Mouse (Mus musculus): ENCODE results near the gene Cd72. TPM values are rescaled to one million over a fixed set of nuclear protein-coding genes. Genes with fewer than 3 reads are reported as not detected.
"Not testable (repeated sequence)": the region's sequence is repeated elsewhere in the genome, so short reads cannot be mapped to it uniquely, and the experiment has no call there.

Gene Cd72
- polyA plus RNA-seq, 1 experiment from 2014 or later, result 3.7 TPM

DNA sequence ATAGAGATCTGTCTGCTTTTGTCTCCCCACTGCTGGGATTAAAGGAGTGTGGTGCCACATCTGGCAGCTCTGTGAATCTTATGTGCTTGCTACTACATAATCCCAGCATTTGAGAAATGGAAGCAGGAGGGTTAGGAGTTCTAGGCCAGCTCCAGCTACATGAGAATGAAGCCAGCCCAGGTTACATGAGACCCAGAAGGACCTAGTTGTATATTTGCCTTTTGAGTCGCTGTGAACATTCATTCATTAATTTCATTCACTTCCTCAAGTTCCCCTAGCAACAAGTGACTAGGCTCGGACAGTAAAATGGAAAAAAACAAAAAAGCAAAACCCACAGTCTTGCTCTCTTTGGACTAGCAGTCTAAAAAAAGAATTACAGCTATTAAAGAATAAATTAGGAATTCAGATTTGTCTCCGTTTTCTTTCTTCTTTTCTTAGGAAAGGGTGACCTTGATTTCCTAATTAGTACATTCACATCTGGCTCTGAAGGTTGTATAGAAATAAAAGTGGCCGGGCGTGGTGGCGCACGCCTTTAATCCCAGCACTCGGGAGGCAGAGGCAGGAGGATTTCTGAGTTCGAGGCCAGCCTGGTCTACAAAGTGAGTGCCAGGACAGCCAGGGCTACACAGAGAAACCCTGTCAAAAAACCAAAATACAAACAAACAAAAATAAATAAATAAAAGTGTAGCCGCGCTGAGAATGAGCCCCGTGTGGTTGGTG is 37.8 kb upstream of the Cd72 start:
- H3K4me2 ChIP-seq, result peak overlapping the region; percentile 64
- H3K27me3 ChIP-seq, result no peaks in the 10 kb centered on the region
- H3K36me3 ChIP-seq, result peaks cover 8% of the 10 kb centered on the region; the same call in 1 of the 2 replicates
- H3K9ac ChIP-seq, result no peak overlapping the region
- H3K4me3 ChIP-seq, result peak overlapping the region; percentile 65
- ATAC-seq (ENCODE audit: low read depth), result no peak
- WGBS, result 41% methylated on average over 12 of the region's 12 CpGs
- peaks cover 4% of the 10 kb centered on the region; the same call in 1 of the 2 replicates for H3K9me3 ChIP-seq
- peak overlapping the region; percentile 90 for H3K27ac ChIP-seq (replicated peaks)
- peaks cover 17% of the 10 kb centered on the region for H3K4me1 ChIP-seq (replicated peaks)

DNA sequence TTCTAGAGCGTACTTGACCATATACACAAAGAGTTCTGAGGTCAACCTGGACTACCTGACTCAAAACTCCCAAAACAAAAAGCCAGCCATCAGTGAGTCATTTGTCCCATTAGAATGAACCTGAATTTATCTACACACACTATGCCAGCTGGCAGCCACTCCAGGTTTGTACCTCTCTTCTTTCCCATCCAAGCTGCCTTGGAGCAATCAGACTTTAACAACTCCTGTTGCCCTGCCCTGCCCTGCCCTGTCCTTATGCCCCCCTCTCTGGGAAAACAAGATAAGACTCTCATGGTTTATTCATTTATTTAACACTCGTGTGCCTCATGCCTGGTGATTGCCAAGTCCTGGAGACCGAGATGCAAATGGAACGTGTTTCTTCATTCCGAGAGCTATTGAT is 36.4 kb upstream of the Cd72 start:
- H3K4me3 ChIP-seq, result no peak overlapping the region
- H3K36me3 ChIP-seq, result peaks cover 7% of the 10 kb centered on the region; the same call in 1 of the 2 replicates
- no peak overlapping the region for H3K4me2 ChIP-seq
- WGBS, result 84% methylated on average over 5 of the region's 5 CpGs
- no peak for ATAC-seq (ENCODE audit: low read depth)
- peaks cover 17% of the 10 kb centered on the region for H3K4me1 ChIP-seq (replicated peaks)
- no peak overlapping the region for H3K9ac ChIP-seq
- peaks cover 4% of the 10 kb centered on the region; the same call in 1 of the 2 replicates for H3K9me3 ChIP-seq
- no peak overlapping the region for H3K27ac ChIP-seq (replicated peaks)
- no peaks in the 10 kb centered on the region for H3K27me3 ChIP-seq

GRCm38 (mm10) chr4:43489611-43490010 is 35.2 kb upstream of the Cd72 start:
- H3K4me2 ChIP-seq, result no peak overlapping the region
- no peaks in the 10 kb centered on the region for H3K27me3 ChIP-seq
- H3K36me3 ChIP-seq, result no peaks in the 10 kb centered on the region
- H3K4me3 ChIP-seq, result no peak overlapping the region
- WGBS, result 96% methylated on average over 3 of the region's 3 CpGs
- peaks cover 8% of the 10 kb centered on the region for H3K4me1 ChIP-seq (replicated peaks)
- H3K27ac ChIP-seq (replicated peaks), result no peak overlapping the region
- peaks cover 4% of the 10 kb centered on the region; the same call in 1 of the 2 replicates for H3K9me3 ChIP-seq
- no peak overlapping the region for H3K9ac ChIP-seq
- no peak for ATAC-seq (ENCODE audit: low read depth)

GRCm38 (mm10) chr4:43485666-43486065 is 31.2 kb upstream of the Cd72 start:
- not testable (repeated sequence) for H3K27me3 ChIP-seq; H3K4me2 ChIP-seq; H3K36me3 ChIP-seq; H3K4me1 ChIP-seq (replicated peaks); H3K9ac ChIP-seq; H3K27ac ChIP-seq (replicated peaks); ATAC-seq (ENCODE audit: low read depth); H3K4me3 ChIP-seq; H3K9me3 ChIP-seq
- WGBS, result 85% methylated on average over 5 of the region's 5 CpGs

DNA sequence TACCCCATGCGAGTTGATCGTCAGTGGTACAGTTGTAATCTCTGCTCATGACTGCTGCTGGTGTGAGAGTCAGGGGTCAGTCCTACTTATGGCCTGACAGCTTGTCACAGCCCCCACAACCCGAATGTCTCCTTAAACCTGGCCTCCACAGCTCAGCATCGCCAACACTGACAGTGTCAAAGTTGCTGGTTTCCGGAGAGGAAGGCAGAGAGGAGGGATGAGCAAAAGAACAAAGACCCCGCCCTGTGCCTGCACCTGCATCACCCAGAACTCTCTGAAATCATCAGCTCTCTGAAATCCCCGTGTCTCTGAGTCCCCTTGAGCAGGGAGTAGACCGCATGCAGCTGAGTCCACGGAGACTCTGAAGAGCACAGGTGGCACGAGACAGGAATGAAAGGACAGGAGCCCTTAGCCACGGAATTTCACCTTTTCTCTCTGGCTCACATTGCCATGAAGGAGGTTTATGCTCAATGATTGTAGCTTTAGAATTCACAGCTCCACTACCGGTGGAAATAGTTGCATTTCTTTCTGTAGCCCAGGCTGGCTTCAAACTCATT is 29.2 kb upstream of the Cd72 start, which contains the start of gene Sit1:
Gene Sit1, minus strand, starts transcription at position 200 of the 557 bp plus-strand sequence.
- H3K27ac ChIP-seq (replicated peaks), result no peak within 1 kb of the TSS
- H3K9me3 ChIP-seq, result no peaks in the 10 kb centered on the region
- no peak for ATAC-seq (ENCODE audit: low read depth)
- no peaks in the 10 kb centered on the region for H3K27me3 ChIP-seq
- H3K4me3 ChIP-seq, result no peak within 1 kb of the TSS
- no peaks in the 10 kb centered on the region for H3K4me1 ChIP-seq (replicated peaks)
- no peak within 1 kb of the TSS for H3K4me2 ChIP-seq
- 67% methylated on average over 12 of the region's 12 CpGs for WGBS
- H3K9ac ChIP-seq, result no peak within 1 kb of the TSS
- no peaks in the 10 kb centered on the region for H3K36me3 ChIP-seq

- Histone ChIP-seq H3K9ac (no peak overlapping the region), H3K4me1 (replicated peaks) (no peaks in the 10 kb centered on the region), H3K4me3 (no peak overlapping the region), H3K27me3 (no peaks in the 10 kb centered on the region), H3K9me3 (no peaks in the 10 kb centered on the region), H3K27ac (replicated peaks) (no peak overlapping the region), H3K36me3 (no peaks in the 10 kb centered on the region), H3K4me2 (no peak overlapping the region)
- 77% methylated on average over 10 of the region's 10 CpGs for WGBS
- no peak for ATAC-seq (ENCODE audit: low read depth)
Observed at GRCm38 (mm10) chr4:43482591-43482990, 28.2 kb upstream of the Cd72 start.

DNA sequence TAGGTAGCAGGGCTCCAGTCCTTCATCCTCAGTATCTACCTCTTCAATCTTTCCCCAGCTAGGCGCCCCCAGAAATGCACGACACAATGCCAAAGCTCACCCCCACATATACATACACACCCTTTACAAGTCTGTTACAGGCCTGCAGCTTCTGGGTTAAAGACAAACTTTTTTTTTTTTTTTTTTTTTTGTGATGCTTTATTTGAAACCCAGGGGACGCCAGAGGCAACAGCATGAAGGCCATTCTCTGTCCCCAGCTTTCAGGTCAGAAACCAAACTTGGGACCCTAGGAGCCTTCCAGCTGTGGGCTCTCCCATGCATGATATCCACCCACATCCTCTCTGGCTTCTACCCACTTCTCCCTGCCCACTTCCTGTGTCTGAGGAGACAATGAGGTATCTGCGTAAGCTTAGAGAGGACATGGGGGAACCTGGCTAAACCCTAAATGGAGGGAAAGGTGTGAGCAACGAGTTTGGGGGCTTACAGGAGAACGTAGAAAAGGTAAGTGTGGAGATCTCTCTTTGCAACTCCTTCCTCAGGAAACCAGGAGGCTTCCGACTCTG is 27.5 kb upstream of the Cd72 start:
- H3K36me3 ChIP-seq, result no peaks in the 10 kb centered on the region
- no peak overlapping the region for H3K4me2 ChIP-seq
- no peaks in the 10 kb centered on the region for H3K27me3 ChIP-seq
- no peak overlapping the region for H3K4me3 ChIP-seq
- no peaks in the 10 kb centered on the region for H3K9me3 ChIP-seq
- H3K4me1 ChIP-seq (replicated peaks), result no peaks in the 10 kb centered on the region
- no peak overlapping the region for H3K9ac ChIP-seq
- ATAC-seq (ENCODE audit: low read depth), result no peak
- WGBS, result 83% methylated on average over 7 of the region's 7 CpGs
- H3K27ac ChIP-seq (replicated peaks), result no peak overlapping the region

DNA sequence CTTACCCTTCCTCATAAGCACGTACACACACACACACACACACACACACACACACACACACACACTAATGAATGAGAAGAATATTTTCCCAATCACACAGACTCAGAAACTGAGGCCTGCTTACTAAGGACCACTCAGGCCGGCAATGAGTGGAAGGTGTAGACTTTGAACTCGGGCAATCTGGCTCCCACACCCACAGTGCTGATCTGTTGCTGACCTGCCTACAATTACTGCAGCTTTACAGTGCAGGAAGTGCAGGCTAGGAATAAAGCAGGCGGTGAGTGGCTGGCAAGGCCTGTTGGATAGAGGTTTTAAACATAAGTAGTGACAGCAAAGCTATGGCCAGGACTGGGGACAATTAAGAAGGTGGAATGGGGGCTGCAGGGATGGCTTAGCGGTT is 26.6 kb upstream of the Cd72 start:
- Histone ChIP-seq H3K4me1 (replicated peaks) (no peaks in the 10 kb centered on the region), H3K27me3 (no peaks in the 10 kb centered on the region), H3K36me3 (no peaks in the 10 kb centered on the region), H3K4me3 (no peak overlapping the region), H3K9me3 (no peaks in the 10 kb centered on the region), H3K27ac (replicated peaks) (no peak overlapping the region), H3K9ac (no peak overlapping the region), H3K4me2 (no peak overlapping the region)
- no peak for ATAC-seq (ENCODE audit: low read depth)
- 84% methylated on average over 5 of the region's 5 CpGs for WGBS

DNA sequence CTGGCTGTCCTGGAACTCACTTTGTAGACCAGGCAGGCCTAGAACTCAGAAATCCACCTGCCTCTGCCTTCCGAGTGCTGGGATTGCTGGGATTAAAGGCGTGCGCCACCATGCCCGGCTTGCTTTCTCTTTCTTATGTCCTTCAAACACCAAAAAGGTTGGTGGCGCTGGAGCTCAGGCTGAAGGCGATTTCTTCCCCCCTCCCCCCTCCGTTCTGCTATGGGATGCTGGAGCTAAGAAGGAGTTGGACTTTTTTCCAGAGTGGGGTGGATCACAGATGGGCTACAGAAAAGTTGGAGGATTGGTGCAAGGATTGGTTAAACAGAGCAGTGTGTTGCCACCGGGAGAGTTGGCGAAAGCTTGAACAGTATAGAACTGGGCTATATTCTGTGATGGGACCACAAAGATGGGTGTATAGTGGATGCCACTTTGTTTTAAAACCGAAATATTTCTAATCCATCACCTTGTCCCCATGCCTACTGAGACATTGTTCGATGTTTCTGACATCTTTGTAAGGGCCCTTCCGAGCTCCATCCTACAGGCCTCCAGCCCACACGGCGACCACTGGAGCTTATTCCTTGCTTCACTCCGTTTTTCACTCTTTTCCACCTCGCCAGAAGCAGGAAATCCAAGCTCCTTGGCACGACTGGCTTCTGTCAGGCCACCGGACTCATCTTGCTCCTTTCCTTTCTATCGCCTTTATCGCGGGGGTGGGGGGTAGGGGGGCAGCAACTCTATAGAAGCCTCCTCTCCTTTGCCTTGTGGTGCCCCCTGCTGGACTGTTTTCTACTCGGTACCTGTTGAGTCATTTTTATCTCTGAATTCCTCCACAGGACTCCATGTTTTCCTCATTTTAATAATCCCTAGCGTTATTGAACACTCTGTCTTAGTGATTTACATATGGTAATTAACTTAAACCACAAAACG is 24.7 kb upstream of the Cd72 start:
- ATAC-seq (ENCODE audit: low read depth), result peak; percentile 29; the same call in 1 of the 2 replicates
- H3K27me3 ChIP-seq, result no peaks in the 10 kb centered on the region
- H3K36me3 ChIP-seq, result no peaks in the 10 kb centered on the region
- no peaks in the 10 kb centered on the region for H3K4me1 ChIP-seq (replicated peaks)
- no peak overlapping the region for H3K4me3 ChIP-seq
- H3K9ac ChIP-seq, result 0 out of 2 replicates have a peak overlapping the region, but pooled peaks have one; percentile 31
- H3K27ac ChIP-seq (replicated peaks), result no peak overlapping the region
- 53% methylated on average over 24 of the region's 24 CpGs for WGBS
- H3K4me2 ChIP-seq, result peak overlapping the region; percentile 22; the same call in 1 of the 2 replicates
- H3K9me3 ChIP-seq, result no peaks in the 10 kb centered on the region

- Histone ChIP-seq H3K4me1 (replicated peaks) (no peaks in the 10 kb centered on the region), H3K27ac (replicated peaks) (no peak overlapping the region), H3K9ac (peak overlapping the region; percentile 55; the same call in 1 of the 2 replicates), H3K4me2 (peak overlapping the region; percentile 52), H3K4me3 (peak overlapping the region; percentile 29), H3K27me3 (no peaks in the 10 kb centered on the region), H3K36me3 (no peaks in the 10 kb centered on the region), H3K9me3 (no peaks in the 10 kb centered on the region)
- peak; percentile 61 for ATAC-seq (ENCODE audit: low read depth)
- 52% methylated on average over 8 of the region's 8 CpGs for WGBS
Observed at GRCm38 (mm10) chr4:43478534-43478858, 24.1 kb upstream of the Cd72 start.

- H3K36me3 ChIP-seq, result no peaks in the 10 kb centered on the region
- no peaks in the 10 kb centered on the region for H3K4me1 ChIP-seq (replicated peaks)
- peak overlapping the region; percentile 52 for H3K4me2 ChIP-seq
- 18% methylated on average over 11 of the region's 11 CpGs for WGBS
- no peaks in the 10 kb centered on the region for H3K27me3 ChIP-seq
- H3K4me3 ChIP-seq, result peak overlapping the region; percentile 29
- no peaks in the 10 kb centered on the region for H3K9me3 ChIP-seq
- H3K27ac ChIP-seq (replicated peaks), result no peak overlapping the region
- peak; percentile 96 for ATAC-seq (ENCODE audit: low read depth)
- peak overlapping the region; percentile 55; the same call in 1 of the 2 replicates for H3K9ac ChIP-seq
Observed at GRCm38 (mm10) chr4:43477857-43478533, 23.6 kb upstream of the Cd72 start.

All from neural tube, embryonic 13.5 days (tissue).